Mouse (Mus musculus) forebrain, embryonic 14.5 days (tissue): ENCODE measurements at regions not wholly inside any gene's neighbourhood (a gene's known extent, or its start where the extent isn't known, plus 50 kb on each side); places are given as distances from the start of the nearest gene placed in this dataset.
"Not testable (repeated sequence)": the region's sequence is repeated elsewhere in the genome, so short reads cannot be mapped to it uniquely, and the experiment has no call there.

Experiments
- ATAC-seq: fragments of 200-750 bp; cut with Nextera tagmentation; 2 replicates; pipeline ENCODE4 v1.8.0; 2017; ENCODE audit warnings: mild to moderate bottlenecking, moderate library complexity
- DNase-seq: peaks from one replicate; pipeline ENCODE4 v3.0.0-alpha.2; 2015; ENCODE audit warnings: low spot score
- H3K27ac ChIP-seq: fragments of 300-500 bp; sonication (generic); 2 replicates; pipeline ENCODE4 v1.5.1; 2014; ENCODE audit warnings: low read depth, mild to moderate bottlenecking, control low read depth, low read length, moderate library complexity
- H3K27me3 ChIP-seq: fragments of 300-500 bp; sonication (generic); replicated peaks from 2 replicates; pipeline ENCODE4 v1.6.1; 2014; ENCODE audit warnings: low read length, control low read depth, mixed read lengths; ENCODE audit not compliant: control insufficient read depth, insufficient read depth
- H3K36me3 ChIP-seq: fragments of 300-500 bp; sonication (generic); 2 replicates; pipeline ENCODE4 v1.6.1; 2014; ENCODE audit warnings: low read length, control low read depth; ENCODE audit not compliant: control insufficient read depth, insufficient read depth
- H3K4me1 ChIP-seq: fragments of 300-500 bp; sonication (generic); 2 replicates; pipeline ENCODE4 v1.6.1; 2014; ENCODE audit warnings: antibody characterized with exemption, low read length, control low read depth; ENCODE audit not compliant: control insufficient read depth, insufficient read depth
- H3K4me2 ChIP-seq: fragments of 300-500 bp; sonication (generic); 2 replicates; pipeline ENCODE4 v1.6.1; 2014; ENCODE audit warnings: mild to moderate bottlenecking, control low read depth, low read length
- H3K4me3 ChIP-seq: fragments of 300-500 bp; sonication (generic); 2 replicates; pipeline ENCODE4 v1.5.1; 2014; ENCODE audit warnings: low read depth, low read length, control low read depth
- H3K9ac ChIP-seq: fragments of 300-500 bp; sonication (generic); 2 replicates; pipeline ENCODE4 v1.6.1; 2014; ENCODE audit warnings: mild to moderate bottlenecking, low read length, control low read depth, moderate library complexity
- H3K9me3 ChIP-seq: fragments of 300-500 bp; sonication (generic); replicated peaks from 2 replicates; pipeline ENCODE4 v1.6.1; 2016; ENCODE audit warnings: low read length, control low read depth, mixed read lengths; ENCODE audit not compliant: control insufficient read depth
- WGBS: fragments of 180-500 bp; shearing (Covaris S2); extraction: QIAGEN DNeasy Blood & Tissue Kit; methylation state at CpG from one replicate; pipeline ENCODE4 v1.1.7; 2014; 5-methylcytosine and 5-hydroxymethylcytosine counted together

GRCm38 (mm10) chr15:96802034-96802728 is 102.7 kb upstream of the Slc38a2 start:
- Histone ChIP-seq H3K9ac (no peak overlapping the region), H3K36me3 (no peaks in the 10 kb centered on the region), H3K4me2 (no peak overlapping the region), H3K4me3 (no peak overlapping the region), H3K27me3 (no peaks in the 10 kb centered on the region), H3K27ac (no peak overlapping the region), H3K9me3 (no peaks in the 10 kb centered on the region), H3K4me1 (no peaks in the 10 kb centered on the region)
- WGBS: 85% methylated on average over 9 of the region's 9 CpGs
- ATAC-seq (no peak), DNase-seq (no peak)

GRCm38 (mm10) chr15:96799228-96799627 is 99.7 kb upstream of the Slc38a2 start:
- H3K27me3 ChIP-seq: no peaks in the 10 kb centered on the region
- no peaks in the 10 kb centered on the region for H3K36me3 ChIP-seq
- H3K9me3 ChIP-seq: no peaks in the 10 kb centered on the region
- no peak overlapping the region for H3K4me2 ChIP-seq
- DNase-seq (no peak), ATAC-seq (no peak)
- no peak overlapping the region for H3K4me3 ChIP-seq
- H3K9ac ChIP-seq: no peak overlapping the region
- H3K27ac ChIP-seq: no peak overlapping the region
- WGBS: 69% methylated on average over 12 of the region's 12 CpGs
- H3K4me1 ChIP-seq: no peaks in the 10 kb centered on the region

- Histone ChIP-seq H3K4me2 (no peak overlapping the region), H3K27ac (no peak overlapping the region), H3K9ac (no peak overlapping the region), H3K27me3 (no peaks in the 10 kb centered on the region), H3K36me3 (no peaks in the 10 kb centered on the region), H3K4me1 (no peaks in the 10 kb centered on the region), H3K4me3 (no peak overlapping the region), H3K9me3 (no peaks in the 10 kb centered on the region)
- peak; percentile 66 for DNase-seq
- 69% methylated on average over 4 of the region's 4 CpGs for whole genome bisulfite sequencing
- ATAC-seq: no peak
Measured at GRCm38 (mm10) chr15:96797615-96798270, 98.2 kb upstream of the Slc38a2 start.

DNA sequence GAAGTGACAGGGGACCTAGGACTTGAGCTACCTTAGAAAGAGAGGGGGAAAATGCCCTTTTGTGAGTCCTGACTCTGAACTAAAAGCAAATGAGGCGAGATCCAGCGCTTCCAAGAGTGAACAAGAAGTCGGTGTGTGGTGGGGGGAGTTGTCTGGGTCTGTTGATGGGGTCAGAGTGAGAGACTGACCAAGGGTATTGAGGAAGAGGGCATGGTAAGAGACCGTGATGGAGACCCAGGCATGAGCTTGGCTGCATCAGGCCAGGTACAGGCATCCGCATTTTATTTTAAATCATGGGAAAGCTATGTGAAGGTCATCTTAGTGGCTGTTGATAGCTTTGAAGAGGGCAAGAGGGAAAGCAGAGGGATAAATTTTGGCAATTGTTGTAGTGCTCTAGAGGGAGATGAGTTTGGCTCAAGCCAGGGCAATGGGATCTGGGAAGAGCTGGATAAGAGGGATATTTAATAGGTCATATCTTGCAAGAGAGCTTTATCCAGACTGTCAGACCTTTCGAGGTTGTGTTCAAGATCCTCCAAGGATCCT is 94.7 kb upstream of the Slc38a2 start:
- ATAC-seq: no peak
- DNase-seq: no peak
- Histone ChIP-seq H3K9ac (no peak overlapping the region), H3K27me3 (no peaks in the 10 kb centered on the region), H3K27ac (no peak overlapping the region), H3K9me3 (no peaks in the 10 kb centered on the region), H3K4me1 (no peaks in the 10 kb centered on the region), H3K36me3 (no peaks in the 10 kb centered on the region), H3K4me2 (no peak overlapping the region), H3K4me3 (no peak overlapping the region)
- WGBS: 76% methylated on average over 6 of the region's 6 CpGs

DNA sequence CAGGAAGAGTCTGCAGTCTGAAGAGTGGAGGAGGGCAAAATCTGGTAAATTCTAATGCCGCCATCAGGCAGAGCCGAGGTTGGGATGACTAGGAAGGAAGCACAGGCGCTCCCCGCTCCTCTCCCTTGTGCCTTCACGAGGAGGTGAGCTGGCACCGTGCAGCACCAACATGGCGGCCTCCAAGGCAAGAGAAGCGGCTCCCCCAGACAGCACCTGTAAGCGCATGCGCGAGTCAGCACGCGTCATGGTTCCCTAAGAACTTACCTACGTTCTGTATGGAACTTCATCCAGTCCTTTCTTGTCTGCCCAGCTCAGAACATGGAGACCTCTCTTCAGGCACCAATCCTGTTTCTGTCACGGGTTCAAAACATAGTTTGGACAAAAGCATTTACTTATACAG is 93.7 kb upstream of the Slc38a2 start:
- 94% methylated on average over 15 of the region's 15 CpGs for WGBS
- Histone ChIP-seq H3K27me3 (no peaks in the 10 kb centered on the region), H3K4me1 (no peaks in the 10 kb centered on the region), H3K9ac (no peak overlapping the region), H3K4me2 (no peak overlapping the region), H3K4me3 (no peak overlapping the region), H3K27ac (no peak overlapping the region), H3K9me3 (no peaks in the 10 kb centered on the region), H3K36me3 (no peaks in the 10 kb centered on the region)
- no peak for ATAC-seq
- no peak for DNase-seq

DNA sequence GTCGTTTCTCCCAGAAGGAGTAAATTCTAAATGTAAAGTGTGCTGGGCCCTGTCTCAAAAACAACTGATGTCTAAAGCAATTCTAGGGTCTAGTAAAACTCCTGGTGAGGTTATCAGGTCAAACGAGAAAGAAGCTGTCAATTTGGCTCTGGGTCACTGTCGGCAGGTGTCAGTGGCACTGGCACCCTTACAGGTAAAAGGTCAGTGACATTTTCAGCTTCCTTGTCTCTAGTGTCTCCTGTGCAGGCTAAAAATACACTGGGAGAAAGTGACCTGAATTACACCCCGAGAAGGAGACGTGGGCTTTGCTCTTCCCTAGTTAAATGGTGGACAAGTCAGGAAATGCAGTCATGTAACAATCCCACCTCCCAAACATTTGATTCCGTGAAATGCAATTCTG is 91.8 kb upstream of the Slc38a2 start:
- no peaks in the 10 kb centered on the region for H3K9me3 ChIP-seq
- H3K9ac ChIP-seq: no peak overlapping the region
- no peak overlapping the region for H3K4me2 ChIP-seq
- ATAC-seq (no peak), DNase-seq (no peak)
- 91% methylated on average over 6 of the region's 6 CpGs for WGBS
- no peak overlapping the region for H3K4me3 ChIP-seq
- H3K4me1 ChIP-seq: no peaks in the 10 kb centered on the region
- no peaks in the 10 kb centered on the region for H3K27me3 ChIP-seq
- H3K36me3 ChIP-seq: no peaks in the 10 kb centered on the region
- H3K27ac ChIP-seq: no peak overlapping the region

DNA sequence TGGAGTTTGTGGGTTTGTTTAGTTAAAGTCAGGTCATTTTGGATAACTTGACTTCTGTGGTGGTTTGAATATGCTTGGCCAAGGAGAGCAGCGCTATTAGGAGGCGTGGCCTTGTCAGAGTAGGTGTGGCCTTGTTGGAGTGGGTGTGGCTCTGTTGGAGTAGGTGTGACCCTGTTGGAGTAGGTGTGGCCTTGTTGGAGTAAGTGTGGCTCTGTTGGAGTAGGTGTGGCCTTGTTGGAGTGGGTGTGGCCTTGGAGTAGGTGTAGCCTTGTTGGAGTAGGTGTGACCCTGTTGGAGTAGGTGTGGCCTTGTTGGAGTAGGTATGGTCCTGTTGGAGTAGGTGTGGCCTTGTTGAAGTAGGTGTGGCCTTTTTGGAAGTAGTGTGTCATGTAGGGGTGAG is 88.4 kb upstream of the Slc38a2 start:
- WGBS: 94% methylated on average over 2 of the region's 2 CpGs

DNA sequence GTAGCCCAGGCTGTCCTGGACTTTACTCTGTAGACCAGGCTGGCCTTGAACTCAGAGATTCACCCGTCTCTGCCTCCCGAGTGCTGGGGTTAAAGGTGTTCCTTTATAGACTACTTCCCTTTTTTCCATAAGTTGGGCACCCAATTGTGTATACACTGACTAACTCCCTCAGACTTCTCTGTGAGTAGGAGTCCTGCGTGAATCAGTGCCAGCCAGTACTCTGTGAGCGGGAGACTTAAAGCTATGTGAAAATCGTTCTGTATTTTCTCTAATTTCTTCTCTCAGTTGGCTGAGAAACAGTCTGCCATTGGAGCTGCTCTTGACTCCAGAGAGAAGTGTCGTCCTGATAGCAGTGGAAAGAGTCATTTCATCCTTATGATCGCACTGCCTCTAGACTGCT is 85.0 kb upstream of the Slc38a2 start:
- Histone ChIP-seq H3K4me3 (no peak overlapping the region), H3K36me3 (no peaks in the 10 kb centered on the region), H3K27ac (no peak overlapping the region), H3K4me1 (no peaks in the 10 kb centered on the region), H3K9ac (no peak overlapping the region), H3K4me2 (no peak overlapping the region), H3K27me3 (no peaks in the 10 kb centered on the region), H3K9me3 (no peaks in the 10 kb centered on the region)
- WGBS: 93% methylated on average over 7 of the region's 7 CpGs
- ATAC-seq: no peak
- DNase-seq: no peak

More for the DNA sequence above, 88.4 kb upstream of the Slc38a2 start:
- not testable (repeated sequence) for H3K9me3 ChIP-seq, H3K4me1 ChIP-seq, DNase-seq, ATAC-seq, H3K27me3 ChIP-seq, H3K9ac ChIP-seq, H3K4me2 ChIP-seq, H3K36me3 ChIP-seq, H3K27ac ChIP-seq, H3K4me3 ChIP-seq

DNA sequence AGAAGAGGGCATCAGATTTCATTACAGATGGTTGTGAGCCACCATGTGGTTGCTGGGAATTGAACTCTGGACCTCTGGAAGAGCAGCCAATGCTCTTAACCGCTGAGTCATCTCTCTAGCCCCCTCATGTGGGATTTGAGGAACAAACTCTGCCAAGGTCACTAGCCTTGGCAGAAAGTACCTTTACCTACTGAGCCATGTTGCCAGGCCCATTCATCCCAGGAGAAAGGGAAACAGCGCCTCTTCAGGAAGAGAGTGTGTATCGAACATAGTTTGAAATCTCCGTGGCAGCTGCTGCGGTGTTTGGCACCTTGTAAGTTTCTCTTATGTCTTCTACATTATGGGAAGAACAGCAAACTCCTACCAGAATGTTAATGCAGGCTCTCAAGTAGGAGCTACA is 82.0 kb upstream of the Slc38a2 start:
- Histone ChIP-seq H3K4me1 (no peaks in the 10 kb centered on the region), H3K4me3 (no peak overlapping the region), H3K4me2 (no peak overlapping the region), H3K9ac (no peak overlapping the region), H3K9me3 (no peaks in the 10 kb centered on the region), H3K27me3 (no peaks in the 10 kb centered on the region), H3K27ac (no peak overlapping the region), H3K36me3 (no peaks in the 10 kb centered on the region)
- WGBS: 75% methylated on average over 5 of the region's 5 CpGs
- no peak for DNase-seq
- ATAC-seq: no peak
